Comparison of ENCODE assay signal across 8 mouse cellular contexts in genomic region chr4:136185375-136185774, GRCm38 (mm10). TPM values are rescaled to one million over a fixed set of nuclear protein-coding genes. Genes with fewer than 3 reads are reported as not detected.
DNase-seq lines count a peak whose midpoint lies in the region; ATAC-seq and TF ChIP-seq lines count a peak whose summit lies in the region.

No protein-coding gene starts in this region.

- TF ChIP-seq POLR2A in embryonic fibroblast, embryonic 13.5 days (IDR thresholded peaks at IDR 0.05; ENCODE audit: low read depth, low read length), result no peak

- H3K9me3 ChIP-seq in forebrain, embryonic 11.5 days (ENCODE audit: control insufficient read depth, low read length), result no peaks in the 10 kb centered on the region
- no peaks in the 10 kb centered on the region for H3K9me3 ChIP-seq in intestine, postnatal 0 days (ENCODE audit: control insufficient read depth)

- WGBS in forebrain, embryonic 11.5 days, result 85% methylated on average over 9 of the region's 9 CpGs
- 70% methylated on average over 9 of the region's 9 CpGs for WGBS in intestine, postnatal 0 days

- H3K4me3 ChIP-seq in embryonic fibroblast, embryonic 13.5 days (ENCODE audit: insufficient read depth, low read length), result no peak overlapping the region
- H3K4me3 ChIP-seq in forebrain, embryonic 11.5 days (ENCODE audit: low read depth, low read length), result no peak overlapping the region
- H3K4me3 ChIP-seq in intestine, postnatal 0 days (ENCODE audit: low read depth, low read length), result no peak overlapping the region

- H3K27me3 ChIP-seq in forebrain, embryonic 11.5 days (ENCODE audit: control insufficient read depth, insufficient read depth, low read length), result no peaks in the 10 kb centered on the region
- H3K27me3 ChIP-seq in intestine, postnatal 0 days (replicated peaks; ENCODE audit: control insufficient read depth, insufficient read depth, low read length), result no peaks in the 10 kb centered on the region

- peaks cover 3% of the 10 kb centered on the region; the same call in 1 of the 2 replicates for H3K36me3 ChIP-seq in forebrain, embryonic 11.5 days (ENCODE audit: control insufficient read depth, insufficient read depth, low read length)
- H3K36me3 ChIP-seq in intestine, postnatal 0 days (ENCODE audit: control insufficient read depth, insufficient read depth), result no peaks in the 10 kb centered on the region; the same call in 1 of the 2 replicates

- peak; percentile 31 for DNase-seq in ovary, postnatal 36 days (ENCODE audit: low spot score)
- DNase-seq in ovary, postnatal 10 days (ENCODE audit: low spot score), result no peak
- DNase-seq in heart, postnatal 4 days, result peak; percentile 79
- DNase-seq in right cerebral cortex, postnatal 25 days, result peak; percentile 35
- DNase-seq in layer of hippocampus, postnatal 25 days (ENCODE audit: extremely low spot score in 1 of 2, low spot score in 1 of 2), result no peak
- no peak for DNase-seq in forebrain, embryonic 11.5 days (ENCODE audit: low spot score)

- no peak overlapping the region for H3K4me2 ChIP-seq in forebrain, embryonic 11.5 days (ENCODE audit: low read depth, low read length, severe bottlenecking)
- H3K4me2 ChIP-seq in intestine, postnatal 0 days (replicated peaks; ENCODE audit: low read depth), result no peak overlapping the region

- peak overlapping the region; percentile 81 for H3K27ac ChIP-seq in embryonic fibroblast, embryonic 13.5 days (ENCODE audit: insufficient read depth, low read length)
- H3K27ac ChIP-seq in forebrain, embryonic 11.5 days (ENCODE audit: low read depth, low read length), result no peak overlapping the region
- no peak overlapping the region for H3K27ac ChIP-seq in intestine, postnatal 0 days (ENCODE audit: low read depth, low read length)

- no peak for TF ChIP-seq CTCF in embryonic fibroblast, embryonic 13.5 days (IDR thresholded peaks at IDR 0.05; ENCODE audit: borderline replicate concordance, insufficient read depth, low read length)
- TF ChIP-seq CTCF in intestine, postnatal 0 days (IDR thresholded peaks at IDR 0.05; ENCODE audit: low read depth), result no peak

- H3K4me1 ChIP-seq in embryonic fibroblast, embryonic 13.5 days (ENCODE audit: control insufficient read depth, insufficient read depth, low read length), result peaks cover 17% of the 10 kb centered on the region
- 0 out of 2 replicates have a peak, but pooled peaks cover 2% of the 10 kb centered on the region for H3K4me1 ChIP-seq in forebrain, embryonic 11.5 days (replicated peaks; ENCODE audit: control insufficient read depth, insufficient read depth, low read length)
- peaks cover 6% of the 10 kb centered on the region; the same call in 1 of the 2 replicates for H3K4me1 ChIP-seq in intestine, postnatal 0 days (replicated peaks; ENCODE audit: control insufficient read depth, insufficient read depth, low read length)

- no peak for ATAC-seq in forebrain, embryonic 11.5 days (replicated peaks; ENCODE audit: low FRiP score)
- no peak for ATAC-seq in intestine, postnatal 0 days

- H3K9ac ChIP-seq in forebrain, embryonic 11.5 days (ENCODE audit: low read length), result no peak overlapping the region
- H3K9ac ChIP-seq in intestine, postnatal 0 days (ENCODE audit: low read depth, low read length), result no peak overlapping the region

RNA-seq across cellular contexts. Expression of gene E2f2, which starts 13.2 kb away (rescaled TPM):
- polyA plus RNA-seq in embryonic fibroblast, embryonic 13.5 days (2011; ENCODE audit: insufficient read length, low read depth, missing spikeins), result 0.78 and 1.1 TPM in 2 replicates
- total RNA-seq in heart, postnatal 4 days (2021), result 1 to 10 TPM; 5.8 to 9.7 TPM
- 1 to 10 TPM in 1 of 2 experiments, under 1 TPM in 1; 0.59 to 1.2 TPM for total RNA-seq in layer of hippocampus, postnatal 25 days (2021)
- polyA plus RNA-seq in forebrain, embryonic 11.5 days (2014; fragmentation: Nextera tagmentation; extraction: Ambion mirVana), result 9.4 and 10.2 TPM in 2 replicates
- 4.1 and 4.2 TPM in 2 replicates for polyA plus RNA-seq in intestine, postnatal 0 days (2015; fragmentation: Nextera tagmentation; extraction: Ambion mirVana)

RNA-seq across cellular contexts. Expression of gene Asap3, which starts 20.8 kb away (rescaled TPM):
- polyA plus RNA-seq in embryonic fibroblast, embryonic 13.5 days (2011; ENCODE audit: insufficient read length, low read depth, missing spikeins), result 7.0 and 8.5 TPM in 2 replicates
- 1 to 10 TPM; 3.3 to 3.7 TPM for total RNA-seq in heart, postnatal 4 days (2021)
- 1 to 10 TPM; 2.7 to 4.3 TPM for total RNA-seq in layer of hippocampus, postnatal 25 days (2021)
- 4.1 and 4.3 TPM in 2 replicates for polyA plus RNA-seq in forebrain, embryonic 11.5 days (2014; fragmentation: Nextera tagmentation; extraction: Ambion mirVana)
- 0.95 and 1.1 TPM in 2 replicates for polyA plus RNA-seq in intestine, postnatal 0 days (2015; fragmentation: Nextera tagmentation; extraction: Ambion mirVana)

RNA-seq across cellular contexts. Expression of gene Id3, which starts 42.1 kb away (rescaled TPM):
- 201 and 239 TPM in 2 replicates for polyA plus RNA-seq in embryonic fibroblast, embryonic 13.5 days (2011; ENCODE audit: insufficient read length, low read depth, missing spikeins)
- 10 to 100 TPM; 96.2 to 97.8 TPM for total RNA-seq in heart, postnatal 4 days (2021)
- total RNA-seq in layer of hippocampus, postnatal 25 days (2021), result 10 to 100 TPM; 51.7 to 62.5 TPM
- polyA plus RNA-seq in forebrain, embryonic 11.5 days (2014; fragmentation: Nextera tagmentation; extraction: Ambion mirVana), result 351 and 380 TPM in 2 replicates
- polyA plus RNA-seq in intestine, postnatal 0 days (2015; fragmentation: Nextera tagmentation; extraction: Ambion mirVana), result 106 and 118 TPM in 2 replicates

Comparison
In these comparisons a context has a peak if more than half of its experiments do, and no peak if none do; other contexts are left out.
1. DNase-seq: peak in ovary, postnatal 36 days (single experiment), heart, postnatal 4 days (single experiment) and right cerebral cortex, postnatal 25 days (single experiment); none in ovary, postnatal 10 days (single experiment), layer of hippocampus, postnatal 25 days (0 of 2) and forebrain, embryonic 11.5 days (single experiment).